Mouse (Mus musculus) stomach, embryonic 16.5 days (tissue): ENCODE results near the gene Tsga10ip. TPM values are rescaled to one million over a fixed set of nuclear protein-coding genes. Genes with fewer than 3 reads are reported as not detected.

Experiments used
- ATAC-seq: fragments of 200-750 bp; cut with Nextera tagmentation; 2 replicates; pipeline ENCODE4 v1.8.0; 2017; ENCODE audit warnings: moderate number of reproducible peaks, moderate TSS enrichment; ENCODE audit not compliant: insufficient read depth, low FRiP score
- H3K27ac ChIP-seq: fragments of 300-500 bp; sonication (generic); 2 replicates; pipeline ENCODE4 v1.5.1; 2014; ENCODE audit warnings: low read length
- H3K27me3 ChIP-seq: fragments of 300-500 bp; sonication (generic); 2 replicates; pipeline ENCODE4 v1.6.1; 2014; ENCODE audit warnings: low read length, control low read depth, mixed read lengths; ENCODE audit not compliant: control insufficient read depth, insufficient read depth
- H3K36me3 ChIP-seq: fragments of 300-500 bp; sonication (generic); 2 replicates; pipeline ENCODE4 v1.6.1; 2014; ENCODE audit warnings: low read length; ENCODE audit not compliant: control insufficient read depth, insufficient read depth
- H3K4me1 ChIP-seq: fragments of 300-500 bp; sonication (generic); 2 replicates; pipeline ENCODE4 v1.6.1; 2014; ENCODE audit warnings: low read length, control low read depth, mixed read lengths; ENCODE audit not compliant: control insufficient read depth, insufficient read depth
- H3K4me2 ChIP-seq: fragments of 300-500 bp; sonication (generic); 2 replicates; pipeline ENCODE4 v1.6.1; 2014; ENCODE audit warnings: low read depth, low read length, mixed read lengths
- H3K4me3 ChIP-seq: fragments of 300-500 bp; sonication (generic); replicated peaks from 2 replicates; pipeline ENCODE4 v1.5.1; 2014; ENCODE audit warnings: mild to moderate bottlenecking, low read length
- H3K9ac ChIP-seq: fragments of 300-500 bp; sonication (generic); 2 replicates; pipeline ENCODE4 v1.6.1; 2014; ENCODE audit warnings: low read length
- H3K9me3 ChIP-seq: fragments of 300-500 bp; sonication (generic); replicated peaks from 2 replicates; pipeline ENCODE4 v1.6.1; 2016; ENCODE audit warnings: low read length, control low read depth; ENCODE audit not compliant: control insufficient read depth
- WGBS: fragments of 180-500 bp; shearing (Covaris S2); extraction: QIAGEN DNeasy Blood & Tissue Kit; methylation state at CpG from one replicate; pipeline ENCODE4 v1.1.7; 2014; 5-methylcytosine and 5-hydroxymethylcytosine counted together
- polyA plus RNA-seq: library from polyadenylated mRNA; unstranded; fragments of >200 nt; fragmentation: Nextera tagmentation; extraction: Ambion mirVana; gene quantifications from 2 replicates; pipeline ENCODE4 v1.2.1, GENCODE M21; 2015

The Tsga10ip gene
- polyA plus RNA-seq, 1 experiment from 2014 or later: 8.9 TPM

DNA sequence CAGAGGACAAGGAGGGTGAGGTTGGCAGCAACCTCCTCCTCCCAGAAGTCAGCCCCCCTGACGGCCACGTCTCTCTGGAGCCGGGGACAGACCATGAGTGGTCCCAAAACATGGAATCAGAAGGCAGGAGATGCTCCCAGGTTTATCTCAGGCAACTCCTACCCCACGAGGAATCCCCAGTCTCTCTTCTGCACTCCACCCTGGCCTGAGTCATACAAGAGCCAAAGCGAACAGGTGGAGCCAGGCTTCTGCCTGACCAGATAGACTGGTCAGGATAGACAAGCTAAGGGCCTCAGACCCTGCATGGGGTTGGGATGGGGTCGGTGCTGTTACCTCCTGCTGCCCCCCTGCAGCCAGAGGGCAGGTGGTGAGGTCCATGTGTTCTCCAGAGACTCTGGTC lies 54.3 kb downstream of the Tsga10ip start:
- Histone ChIP-seq H3K4me1 (no peaks in the 10 kb centered on the region), H3K4me3 (no peak overlapping the region), H3K9ac (no peak overlapping the region), H3K9me3 (no peaks in the 10 kb centered on the region), H3K4me2 (no peak overlapping the region), H3K27me3 (no peaks in the 10 kb centered on the region), H3K27ac (no peak overlapping the region), H3K36me3 (no peaks in the 10 kb centered on the region)
- ATAC-seq: no peak
- 72% methylated on average over 6 of the region's 6 CpGs for WGBS

- ATAC-seq: no peak
- H3K9me3 ChIP-seq: no peaks in the 10 kb centered on the region
- H3K4me3 ChIP-seq: no peak overlapping the region
- H3K27me3 ChIP-seq: no peaks in the 10 kb centered on the region
- H3K36me3 ChIP-seq: no peaks in the 10 kb centered on the region
- no peak overlapping the region for H3K27ac ChIP-seq
- no peaks in the 10 kb centered on the region for H3K4me1 ChIP-seq
- no peak overlapping the region for H3K4me2 ChIP-seq
- 71% methylated on average over 6 of the region's 6 CpGs for WGBS
- H3K9ac ChIP-seq: no peak overlapping the region
These were observed 56.8 kb downstream of the Tsga10ip start for GRCm38 (mm10) chr19:5345297-5346131.

DNA sequence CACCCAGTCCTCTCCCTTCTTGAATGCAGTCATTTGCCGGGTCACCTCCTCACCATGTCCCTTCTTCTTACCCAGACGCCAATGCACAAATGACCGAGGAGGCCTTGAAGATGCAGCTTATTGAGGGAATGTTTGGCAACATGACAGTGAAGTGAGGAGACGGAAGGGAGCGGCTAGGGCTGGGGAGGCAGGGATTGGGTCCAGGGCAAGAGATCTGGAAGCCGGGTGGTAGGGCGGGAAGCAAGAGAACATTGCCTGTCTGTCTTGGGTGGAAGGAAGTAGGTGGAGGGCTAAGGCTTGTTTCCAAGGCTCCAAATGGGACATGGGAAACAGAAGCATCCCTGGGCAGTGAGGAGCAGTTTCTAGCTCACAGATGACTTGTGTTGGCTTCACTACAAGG lies 61.0 kb downstream of the Tsga10ip start:
- no peak overlapping the region for H3K4me2 ChIP-seq
- WGBS: 92% methylated on average over 7 of the region's 7 CpGs
- no peaks in the 10 kb centered on the region for H3K36me3 ChIP-seq
- H3K4me1 ChIP-seq: no peaks in the 10 kb centered on the region
- no peaks in the 10 kb centered on the region for H3K9me3 ChIP-seq
- H3K4me3 ChIP-seq: no peak overlapping the region
- no peak overlapping the region for H3K9ac ChIP-seq
- no peak for ATAC-seq
- H3K27ac ChIP-seq: no peak overlapping the region
- H3K27me3 ChIP-seq: no peaks in the 10 kb centered on the region

Other genes starting within 250 kb of the Tsga10ip start
- 13.0 and 13.5 TPM in 2 replicates for gene Pacs1, start 129.4 kb downstream of the Tsga10ip start, polyA plus RNA-seq
- gene Sf3b2, start 107.1 kb downstream of the Tsga10ip start, polyA plus RNA-seq: 253 and 275 TPM in 2 replicates
- 1.7 and 2.1 TPM in 2 replicates for gene Gal3st3, start 104.2 kb downstream of the Tsga10ip start, polyA plus RNA-seq
- gene Catsper1, start 66.8 kb downstream of the Tsga10ip start, polyA plus RNA-seq: not detected in 2 replicates
- gene Cst6, start 53.0 kb downstream of the Tsga10ip start, polyA plus RNA-seq: 28.3 and 42.3 TPM in 2 replicates
- 45.8 and 52.1 TPM in 2 replicates for gene Eif1ad, start 35.8 kb downstream of the Tsga10ip start, polyA plus RNA-seq
- 377 and 400 TPM in 2 replicates for gene Banf1, start 35.4 kb downstream of the Tsga10ip start, polyA plus RNA-seq
- 54.1 and 56.4 TPM in 2 replicates for gene Sart1, start 13.8 kb downstream of the Tsga10ip start, polyA plus RNA-seq
- gene Drap1, start 22.5 kb upstream of the Tsga10ip start, polyA plus RNA-seq: 203 and 207 TPM in 2 replicates
- gene AI837181, start 22.6 kb upstream of the Tsga10ip start, polyA plus RNA-seq: 14.3 and 14.8 TPM in 2 replicates
- gene Fosl1, start 45.0 kb upstream of the Tsga10ip start, polyA plus RNA-seq: not detected in 2 replicates
- gene Ccdc85b, start 55.4 kb upstream of the Tsga10ip start, polyA plus RNA-seq: 4.7 and 5.7 TPM in 2 replicates
- gene Fibp, start 58.1 kb upstream of the Tsga10ip start, polyA plus RNA-seq: 98.3 and 102 TPM in 2 replicates
- gene Ctsw, start 66.0 kb upstream of the Tsga10ip start, polyA plus RNA-seq: 1.6 and 2.2 TPM in 2 replicates
- 156 and 167 TPM in 2 replicates for gene Efemp2, start 71.4 kb upstream of the Tsga10ip start, polyA plus RNA-seq
- 36.5 and 37.6 TPM in 2 replicates for gene Mus81, start 85.9 kb upstream of the Tsga10ip start, polyA plus RNA-seq
- gene Cfl1, start 87.9 kb upstream of the Tsga10ip start, polyA plus RNA-seq: 2,233 and 2,288 TPM in 2 replicates
- gene 1700020D05Rik, start 101.3 kb upstream of the Tsga10ip start, polyA plus RNA-seq: 0.13 TPM in 1 of 2 replicates, not detected in the other
- gene Snx32, start 108.0 kb upstream of the Tsga10ip start, polyA plus RNA-seq: 9.5 and 10.8 TPM in 2 replicates
- gene Ovol1, start 158.1 kb upstream of the Tsga10ip start, polyA plus RNA-seq: 21.5 and 29.5 TPM in 2 replicates
- gene Ap5b1, start 165.5 kb upstream of the Tsga10ip start, polyA plus RNA-seq: 7.4 and 7.8 TPM in 2 replicates
- 109 and 125 TPM in 2 replicates for gene Rnaseh2c, start 199.3 kb upstream of the Tsga10ip start, polyA plus RNA-seq
- 43.3 and 45.2 TPM in 2 replicates for gene Kat5, start 207.7 kb upstream of the Tsga10ip start, polyA plus RNA-seq
- 47.9 and 50.3 TPM in 2 replicates for gene Rela, start 235.0 kb upstream of the Tsga10ip start, polyA plus RNA-seq